Mouse (Mus musculus) liver, postnatal 0 days (tissue): Measurements from ENCODE around the gene Fbxo9. TPM values are rescaled to one million over a fixed set of nuclear protein-coding genes. Genes with fewer than 3 reads are reported as not detected.

Experiments
- ATAC-seq: fragments of 200-750 bp; cut with Nextera tagmentation; 2 replicates; pipeline ENCODE4 v1.8.0; 2017; ENCODE audit warnings: mild to moderate bottlenecking, moderate library complexity
- DNase-seq: peaks from one replicate; pipeline ENCODE4 v3.0.0-alpha.2; 2016
- H3K27ac ChIP-seq: fragments of 300-500 bp; sonication (generic); 2 replicates; pipeline ENCODE4 v1.5.1; 2014; ENCODE audit warnings: antibody characterized with exemption, moderate library complexity, mild to moderate bottlenecking, low read depth
- H3K27me3 ChIP-seq: fragments of 300-500 bp; sonication (generic); 2 replicates; pipeline ENCODE4 v1.6.1; 2014; ENCODE audit warnings: low read length, control low read depth, mixed read lengths; ENCODE audit not compliant: insufficient read depth
- H3K36me3 ChIP-seq: fragments of 300-500 bp; sonication (generic); replicated peaks from 2 replicates; pipeline ENCODE4 v1.6.1; 2014; ENCODE audit warnings: mild to moderate bottlenecking, control low read depth, low read length, moderate library complexity, mixed read lengths; ENCODE audit not compliant: insufficient read depth
- H3K4me1 ChIP-seq: fragments of 300-500 bp; sonication (generic); 2 replicates; pipeline ENCODE4 v1.6.1; 2014; ENCODE audit warnings: antibody characterized with exemption, mild to moderate bottlenecking, control low read depth; ENCODE audit not compliant: insufficient read depth
- H3K4me2 ChIP-seq: fragments of 300-500 bp; sonication (generic); 2 replicates; pipeline ENCODE4 v1.6.1; 2014; ENCODE audit warnings: low read depth, mild to moderate bottlenecking, low read length, moderate library complexity, mixed read lengths
- H3K4me3 ChIP-seq: fragments of 300-500 bp; sonication (generic); 2 replicates; pipeline ENCODE4 v1.5.1; 2014; ENCODE audit warnings: low read depth, low read length
- H3K9ac ChIP-seq: fragments of 300-500 bp; sonication (generic); replicated peaks from 2 replicates; pipeline ENCODE4 v1.6.1; 2014; ENCODE audit warnings: mild to moderate bottlenecking, moderate library complexity
- H3K9me3 ChIP-seq: fragments of 300-500 bp; sonication (generic); 2 replicates; pipeline ENCODE4 v1.6.1; 2016; ENCODE audit warnings: mild to moderate bottlenecking, control low read depth, low read length, mixed read lengths
- CTCF ChIP-seq: sonication (generic); IDR thresholded peaks from 2 replicates; pipeline ENCODE4 v1.5.1; 2016; ENCODE audit warnings: antibody characterized with exemption, low read depth
- EP300 ChIP-seq: IDR thresholded peaks from 2 replicates; pipeline ENCODE4 v1.6.1; 2016; ENCODE audit warnings: antibody characterized with exemption, low read depth, mild to moderate bottlenecking
- WGBS: fragments of 180-500 bp; shearing (Covaris S2); extraction: QIAGEN DNeasy Blood & Tissue Kit; methylation state at CpG from one replicate; pipeline ENCODE4 v1.1.7; 2014; ENCODE audit not compliant: insufficient replicate concordance; 5-methylcytosine and 5-hydroxymethylcytosine counted together
- polyA plus RNA-seq: library from polyadenylated mRNA; unstranded; fragments of >200 nt; fragmentation: Nextera tagmentation; extraction: Ambion mirVana; gene quantifications from 2 replicates; pipeline ENCODE4 v1.2.1, GENCODE M21; 2015

The Fbxo9 gene
- polyA plus RNA-seq, 1 experiment from 2014 or later, result 45.7 TPM

- 32% methylated on average over 6 of the region's 6 CpGs for WGBS
- peak; percentile 61 for ATAC-seq
- peak overlapping the region; percentile 92 for H3K27ac ChIP-seq
Measured at GRCm38 (mm10) chr9:78105501-78105932, 3.3 kb downstream of the Fbxo9 start.

GRCm38 (mm10) chr9:78104973-78105372 lies 3.9 kb downstream of the Fbxo9 start:
- peak overlapping the region; percentile 84 for H3K4me2 ChIP-seq
- WGBS, result 41% methylated on average over 6 of the region's 6 CpGs

More at GRCm38 (mm10) chr9:78105501-78105932, 3.3 kb downstream of the Fbxo9 start:
- H3K9ac ChIP-seq, result peak overlapping the region; percentile 55
- no peaks in the 10 kb centered on the region for H3K27me3 ChIP-seq
- H3K36me3 ChIP-seq, result peaks cover 29% of the 10 kb centered on the region
- TF ChIP-seq EP300 (peak; percentile 86), CTCF (peak; percentile 26; the same call in 1 of the 2 replicates)
- peaks cover 37% of the 10 kb centered on the region for H3K4me1 ChIP-seq
- H3K9me3 ChIP-seq, result no peaks in the 10 kb centered on the region
- H3K4me2 ChIP-seq, result peak overlapping the region; percentile 84
- H3K4me3 ChIP-seq, result peak overlapping the region; percentile 81
- peak; percentile 51 for DNase-seq

GRCm38 (mm10) chr9:78103965-78104560 lies 4.8 kb downstream of the Fbxo9 start:
- H3K9ac ChIP-seq, result 0 out of 2 replicates have a peak overlapping the region, but pooled peaks have one; percentile 16
- H3K27me3 ChIP-seq, result no peaks in the 10 kb centered on the region
- ATAC-seq (no peak), DNase-seq (no peak)
- H3K27ac ChIP-seq, result peak overlapping the region; percentile 92
- peak overlapping the region; percentile 84 for H3K4me2 ChIP-seq
- peaks cover 29% of the 10 kb centered on the region for H3K4me1 ChIP-seq
- WGBS, result 69% methylated on average over 8 of the region's 8 CpGs
- peak overlapping the region; percentile 81; the same call in 1 of the 2 replicates for H3K4me3 ChIP-seq
- TF ChIP-seq CTCF (no peak), EP300 (0 out of 2 replicates have a peak, but pooled peaks have one; percentile 22)
- H3K36me3 ChIP-seq, result peaks cover 42% of the 10 kb centered on the region
- H3K9me3 ChIP-seq, result no peaks in the 10 kb centered on the region

More at GRCm38 (mm10) chr9:78104973-78105372, 3.9 kb downstream of the Fbxo9 start:
- Histone ChIP-seq H3K9ac (peak overlapping the region; percentile 55), H3K36me3 (peaks cover 34% of the 10 kb centered on the region), H3K27ac (peak overlapping the region; percentile 92), H3K4me1 (peaks cover 33% of the 10 kb centered on the region), H3K9me3 (no peaks in the 10 kb centered on the region), H3K27me3 (no peaks in the 10 kb centered on the region), H3K4me3 (peak overlapping the region; percentile 81)
- ATAC-seq (peak; percentile 20; the same call in 1 of the 2 replicates), DNase-seq (peak; percentile 47)
- peak; percentile 68 for TF ChIP-seq EP300
- no peak for TF ChIP-seq CTCF

- 16% methylated on average over 4 of the region's 4 CpGs for WGBS
- no peak for TF ChIP-seq CTCF
- TF ChIP-seq EP300, result no peak
- no peak for DNase-seq
- Histone ChIP-seq H3K36me3 (peaks cover 69% of the 10 kb centered on the region), H3K9ac (no peak overlapping the region), H3K4me1 (peaks cover 23% of the 10 kb centered on the region), H3K4me2 (no peak overlapping the region), H3K4me3 (no peak overlapping the region), H3K27me3 (no peaks in the 10 kb centered on the region), H3K9me3 (peaks cover 3% of the 10 kb centered on the region), H3K27ac (peak overlapping the region; percentile 60)
- ATAC-seq, result no peak
Measured at GRCm38 (mm10) chr9:78101431-78101830, 7.4 kb downstream of the Fbxo9 start.

GRCm38 (mm10) chr9:78100956-78101355 lies 7.9 kb downstream of the Fbxo9 start:
- peaks cover 3% of the 10 kb centered on the region for H3K9me3 ChIP-seq
- WGBS, result 38% methylated on average over 5 of the region's 5 CpGs
- H3K27ac ChIP-seq, result no peak overlapping the region; the same call in 1 of the 2 replicates
- no peak overlapping the region for H3K9ac ChIP-seq
- TF ChIP-seq EP300 (no peak), CTCF (no peak)
- H3K36me3 ChIP-seq, result peaks cover 71% of the 10 kb centered on the region
- DNase-seq (no peak), ATAC-seq (no peak)
- no peak overlapping the region for H3K4me2 ChIP-seq
- no peak overlapping the region for H3K4me3 ChIP-seq
- peaks cover 21% of the 10 kb centered on the region; the same call in 1 of the 2 replicates for H3K4me1 ChIP-seq
- no peaks in the 10 kb centered on the region for H3K27me3 ChIP-seq

- Histone ChIP-seq H3K9ac (no peak overlapping the region), H3K4me1 (no peaks in the 10 kb centered on the region), H3K4me2 (no peak overlapping the region), H3K36me3 (peaks cover 82% of the 10 kb centered on the region), H3K27me3 (no peaks in the 10 kb centered on the region), H3K9me3 (peaks cover 3% of the 10 kb centered on the region), H3K27ac (no peak overlapping the region), H3K4me3 (no peak overlapping the region)
- 93% methylated on average over 6 of the region's 6 CpGs for WGBS
- ATAC-seq, result no peak
- TF ChIP-seq EP300 (no peak), CTCF (peak; percentile 60)
- DNase-seq, result peak; percentile 44
Measured at GRCm38 (mm10) chr9:78096376-78096775, 12.5 kb downstream of the Fbxo9 start.
